In genomic region chr15:100761419-100762185, GRCm38 (mm10) we compare ENCODE assay signal across 8 mouse cellular contexts. TPM values are rescaled to one million over a fixed set of nuclear protein-coding genes. Genes with fewer than 3 reads are reported as not detected.
DNase-seq lines count a peak whose midpoint lies in the region; ATAC-seq lines count a peak whose summit lies in the region.

Slc4a8 (plus strand) TSS chr15:100761747.

- DNase-seq in embryo, embryonic 10.5 days (ENCODE audit: low spot score): peak; percentile 96
- peak; percentile 81 for DNase-seq in gastrocnemius, postnatal 25 days
- DNase-seq in intestine, embryonic 14.5 days (ENCODE audit: low spot score): peak; percentile 96
- DNase-seq in left cerebral cortex, postnatal 14 days (ENCODE audit: low spot score in 2 of 2): peak; percentile 96
- peak; percentile 96 for DNase-seq in right cerebral cortex, postnatal 14 days
- DNase-seq in urinary bladder, postnatal 25 days (ENCODE audit: low spot score): peak; percentile 82

- intact Hi-C loops in left cerebral cortex, postnatal 14 days (cut with DNase I): loop anchor here (1.0 to 5.0 kb wide), 2 partner anchors 110 to 281 kb away; no protein-coding TSS in a partner anchor

- no peaks in the 10 kb centered on the region for H3K9me3 ChIP-seq in intestine, embryonic 14.5 days (ENCODE audit: control insufficient read depth, low read length)

- H3K4me1 ChIP-seq in intestine, embryonic 14.5 days (replicated peaks; ENCODE audit: control insufficient read depth, insufficient read depth, low read length): peaks cover 7% of the 10 kb centered on the region

- H3K4me2 ChIP-seq in intestine, embryonic 14.5 days (ENCODE audit: low read length): peak within 1 kb of the TSS; percentile 86

- H3K4me3 ChIP-seq in intestine, embryonic 14.5 days (ENCODE audit: low read depth, low read length): peak within 1 kb of the TSS; percentile 59

- H3K36me3 ChIP-seq in intestine, embryonic 14.5 days (ENCODE audit: control insufficient read depth, insufficient read depth, low read length): no peaks in the 10 kb centered on the region

- peak within 1 kb of the TSS; percentile 40 for H3K9ac ChIP-seq in intestine, embryonic 14.5 days (ENCODE audit: low read length)

- no peaks in the 10 kb centered on the region for H3K27me3 ChIP-seq in intestine, embryonic 14.5 days (replicated peaks; ENCODE audit: control insufficient read depth, insufficient read depth, low read length)

- peak; percentile 86 for ATAC-seq in activated CD4-positive, CD25-positive, alpha-beta regulatory T cell, adult 4 months
- peak; percentile 93 for ATAC-seq in intestine, embryonic 14.5 days (replicated peaks; ENCODE audit: low FRiP score, low TSS enrichment, low read depth)
- ATAC-seq in megakaryocyte-erythroid progenitor cell, adult 5-6 weeks (replicated peaks; ENCODE audit: low FRiP score, low TSS enrichment, poor library complexity, severe bottlenecking): peak; percentile 83

- peak within 1 kb of the TSS; percentile 22 for H3K27ac ChIP-seq in intestine, embryonic 14.5 days (ENCODE audit: low read depth)

- under 1% methylated on average over 62 of the region's 64 CpGs for WGBS in intestine, embryonic 14.5 days

RNA-seq across cellular contexts. Expression of gene Slc4a8, which starts in this region (rescaled TPM):
- 10 to 100 TPM in 1 of 2 experiments, 1 to 10 TPM in 1; 8.6 to 10.2 TPM for polyA plus RNA-seq in activated CD4-positive, CD25-positive, alpha-beta regulatory T cell, adult 4 months (2017; shearing (Covaris generic))
- 1 to 10 TPM; 1.6 to 1.7 TPM for total RNA-seq in gastrocnemius, postnatal 25 days (2021)
- 5.4 and 6.4 TPM in 2 replicates for polyA plus RNA-seq in intestine, embryonic 14.5 days (2014; fragmentation: Nextera tagmentation; extraction: Ambion mirVana)
- total RNA-seq in left cerebral cortex, postnatal 14 days (2021): 10 to 100 TPM; 87.7 to 90.8 TPM
- 0.26 and 3.1 TPM in 2 replicates for total RNA-seq in megakaryocyte-erythroid progenitor cell, adult 5-6 weeks (2014; fragmentation: Nextera tagmentation)
- 0.33 TPM in 1 of 2 replicates, not detected in the other for total RNA-seq in megakaryocyte-erythroid progenitor cell, adult 5-6 weeks (2017)

Comparison
In these comparisons a context has a peak if more than half of its experiments do, and no peak if none do; other contexts are left out.
1. Peak in every context shown above with its lines: DNase-seq, ATAC-seq, H3K4me3 ChIP-seq and H3K27ac ChIP-seq.
2. RNA of gene Slc4a8 (total RNA-seq): 87.7 to 90.8 TPM in left cerebral cortex, postnatal 14 days; 1.6 to 1.7 TPM in gastrocnemius, postnatal 25 days and 0.26 to 3.1 TPM in megakaryocyte-erythroid progenitor cell, adult 5-6 weeks; every median in the first group is over 10 times any median in the second.